Comparison of ENCODE assay signal across 15 mouse cellular contexts in the genomic region with DNA sequence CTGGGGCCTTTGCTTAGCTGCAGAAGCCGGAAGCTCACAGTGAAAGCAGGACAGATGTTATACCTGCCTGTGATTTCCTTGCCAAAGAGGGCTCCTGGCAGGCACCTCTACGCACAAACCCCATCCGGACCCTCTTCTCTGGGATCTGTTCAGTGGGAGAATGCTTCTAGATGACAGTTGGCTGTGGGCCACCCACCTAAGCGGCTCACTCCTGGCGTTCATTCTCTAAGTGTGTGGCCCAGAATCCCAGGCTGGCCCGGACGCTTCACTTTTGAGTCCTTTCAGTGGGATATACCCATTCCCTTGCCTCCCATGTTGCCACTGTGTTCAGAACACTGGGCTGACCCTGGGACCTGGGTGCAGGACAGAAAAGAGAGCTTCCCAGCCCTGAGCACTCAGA. TPM values are rescaled to one million over a fixed set of nuclear protein-coding genes. Genes with fewer than 3 reads are reported as not detected.
DNase-seq lines count a peak whose midpoint lies in the region; ATAC-seq and TF ChIP-seq lines count a peak whose summit lies in the region.
"Had no signal": no experiment of that assay in that cellular context is flagged by ENCODE, and none has a peak within 500 bp of the region (broad histone marks: within the 10 kb centered on the region; RNA-seq: fewer than 3 reads in every experiment).

No protein-coding gene starts in this region.

- no peaks in the 10 kb centered on the region for H3K9me3 ChIP-seq in hindbrain, embryonic 12.5 days (replicated peaks)
- H3K9me3 ChIP-seq in hindbrain, embryonic 16.5 days (ENCODE audit: control insufficient read depth, low read length): no peaks in the 10 kb centered on the region
- no peaks in the 10 kb centered on the region for H3K9me3 ChIP-seq in embryonic facial prominence, embryonic 10.5 days
- no peaks in the 10 kb centered on the region for H3K9me3 ChIP-seq in forebrain, embryonic 16.5 days (ENCODE audit: control insufficient read depth, low read length)
- H3K9me3 ChIP-seq in midbrain, embryonic 15.5 days: no peaks in the 10 kb centered on the region
- H3K9me3 ChIP-seq: intestine, embryonic 15.5 days; liver, embryonic 12.5 days; lung, embryonic 15.5 days had no signal

- no peak overlapping the region for H3K4me2 ChIP-seq in hindbrain, embryonic 12.5 days (replicated peaks)
- H3K4me2 ChIP-seq in hindbrain, embryonic 16.5 days (ENCODE audit: low read length): no peak overlapping the region
- no peak overlapping the region for H3K4me2 ChIP-seq in forebrain, embryonic 16.5 days (ENCODE audit: low read length)
- H3K4me2 ChIP-seq in midbrain, embryonic 15.5 days: no peak overlapping the region
- H3K4me2 ChIP-seq: intestine, embryonic 15.5 days; liver, embryonic 12.5 days; lung, embryonic 15.5 days had no signal

- no peak for TF ChIP-seq POLR2A in lung, adult 2 months (IDR thresholded peaks at IDR 0.05; ENCODE audit: borderline replicate concordance, extremely low read depth, low read depth, low read length)

- H3K36me3 ChIP-seq in hindbrain, embryonic 12.5 days: no peaks in the 10 kb centered on the region
- no peaks in the 10 kb centered on the region for H3K36me3 ChIP-seq in hindbrain, embryonic 16.5 days (ENCODE audit: control insufficient read depth, insufficient read depth, low read length)
- H3K36me3 ChIP-seq in embryonic facial prominence, embryonic 10.5 days (replicated peaks): no peaks in the 10 kb centered on the region
- H3K36me3 ChIP-seq in forebrain, embryonic 16.5 days (ENCODE audit: control insufficient read depth, insufficient read depth): no peaks in the 10 kb centered on the region
- no peaks in the 10 kb centered on the region for H3K36me3 ChIP-seq in midbrain, embryonic 15.5 days (replicated peaks)
- H3K36me3 ChIP-seq: intestine, embryonic 15.5 days; liver, embryonic 12.5 days; lung, embryonic 15.5 days had no signal

- H3K9ac ChIP-seq in hindbrain, embryonic 12.5 days: no peak overlapping the region
- no peak overlapping the region for H3K9ac ChIP-seq in hindbrain, embryonic 16.5 days (ENCODE audit: low read depth, low read length)
- no peak overlapping the region for H3K9ac ChIP-seq in forebrain, embryonic 16.5 days (replicated peaks; ENCODE audit: low read depth, low read length)
- no peak overlapping the region for H3K9ac ChIP-seq in midbrain, embryonic 15.5 days
- H3K9ac ChIP-seq: intestine, embryonic 15.5 days; liver, embryonic 12.5 days; lung, embryonic 15.5 days had no signal

- DNase-seq in embryonic facial prominence, embryonic 10.5 days (ENCODE audit: low spot score): no peak
- no peak for DNase-seq in lung, adult 2 months
- DNase-seq in layer of hippocampus, postnatal 14 days (ENCODE audit: low spot score in 2 of 2): no peak
- DNase-seq: adrenal gland, postnatal 10 days; B cell, adult 2 months; cerebellum, adult 11 months; gastrocnemius, postnatal 36 days; heart, postnatal 10 days had no signal

- 0 out of 2 replicates have a peak overlapping the region, but pooled peaks have one; percentile 35 for H3K27ac ChIP-seq in hindbrain, embryonic 12.5 days
- H3K27ac ChIP-seq in hindbrain, embryonic 16.5 days (ENCODE audit: low read depth, low read length): no peak overlapping the region
- peak overlapping the region; percentile 15; the same call in 1 of the 2 replicates for H3K27ac ChIP-seq in embryonic facial prominence, embryonic 10.5 days (replicated peaks)
- 0 out of 2 replicates have a peak overlapping the region, but pooled peaks have one; percentile 9 for H3K27ac ChIP-seq in forebrain, embryonic 16.5 days (ENCODE audit: low read length)
- H3K27ac ChIP-seq in midbrain, embryonic 15.5 days: peak overlapping the region; percentile 51
- H3K27ac ChIP-seq: intestine, embryonic 15.5 days; liver, embryonic 12.5 days; lung, embryonic 15.5 days had no signal

- no peak for ATAC-seq in hindbrain, embryonic 12.5 days (ENCODE audit: low FRiP score)
- ATAC-seq in hindbrain, embryonic 16.5 days: no peak
- ATAC-seq in forebrain, embryonic 16.5 days: no peak
- ATAC-seq in midbrain, embryonic 15.5 days (replicated peaks): no peak
- ATAC-seq: intestine, embryonic 15.5 days; liver, embryonic 12.5 days had no signal

- H3K4me1 ChIP-seq in hindbrain, embryonic 12.5 days: peaks cover 45% of the 10 kb centered on the region
- H3K4me1 ChIP-seq in hindbrain, embryonic 16.5 days (ENCODE audit: control insufficient read depth, insufficient read depth, low read depth, low read length): peaks cover 29% of the 10 kb centered on the region
- peaks cover 56% of the 10 kb centered on the region for H3K4me1 ChIP-seq in embryonic facial prominence, embryonic 10.5 days
- peaks cover 48% of the 10 kb centered on the region for H3K4me1 ChIP-seq in forebrain, embryonic 16.5 days (replicated peaks; ENCODE audit: control insufficient read depth, insufficient read depth, low read length)
- H3K4me1 ChIP-seq in midbrain, embryonic 15.5 days: peaks cover 46% of the 10 kb centered on the region
- H3K4me1 ChIP-seq in lung, adult 2 months (ENCODE audit: control insufficient read depth, insufficient read depth, low read length): no peaks in the 10 kb centered on the region

- no peak for TF ChIP-seq CTCF in lung, adult 2 months (IDR thresholded peaks at IDR 0.05; ENCODE audit: insufficient read depth, low read length)

- WGBS in hindbrain, embryonic 12.5 days: 64% methylated on average over 7 of the region's 7 CpGs
- 34% methylated on average over 7 of the region's 7 CpGs for WGBS in hindbrain, embryonic 16.5 days
- 63% methylated on average over 7 of the region's 7 CpGs for WGBS in embryonic facial prominence, embryonic 10.5 days
- 30% methylated on average over 7 of the region's 7 CpGs for WGBS in forebrain, embryonic 16.5 days
- WGBS in midbrain, embryonic 15.5 days: 48% methylated on average over 7 of the region's 7 CpGs
- 72% methylated on average over 7 of the region's 7 CpGs for WGBS in lung, adult 2 months

- H3K27me3 ChIP-seq in hindbrain, embryonic 12.5 days: peaks cover 23% of the 10 kb centered on the region
- no peaks in the 10 kb centered on the region; the same call in 1 of the 2 replicates for H3K27me3 ChIP-seq in hindbrain, embryonic 16.5 days (replicated peaks; ENCODE audit: control insufficient read depth, insufficient read depth, low read length)
- peaks cover 34% of the 10 kb centered on the region for H3K27me3 ChIP-seq in embryonic facial prominence, embryonic 10.5 days (replicated peaks; ENCODE audit: low read depth, poor library complexity, severe bottlenecking)
- H3K27me3 ChIP-seq in forebrain, embryonic 16.5 days (replicated peaks; ENCODE audit: control insufficient read depth, insufficient read depth, low read length): no peaks in the 10 kb centered on the region
- no peaks in the 10 kb centered on the region for H3K27me3 ChIP-seq in midbrain, embryonic 15.5 days (replicated peaks)
- H3K27me3 ChIP-seq: lung, embryonic 15.5 days had no signal

- H3K4me3 ChIP-seq in hindbrain, embryonic 12.5 days: no peak overlapping the region
- no peak overlapping the region for H3K4me3 ChIP-seq in hindbrain, embryonic 16.5 days (ENCODE audit: low read length)
- no peak overlapping the region for H3K4me3 ChIP-seq in embryonic facial prominence, embryonic 10.5 days
- H3K4me3 ChIP-seq in forebrain, embryonic 16.5 days (replicated peaks; ENCODE audit: low read length): no peak overlapping the region
- no peak overlapping the region for H3K4me3 ChIP-seq in midbrain, embryonic 15.5 days
- H3K4me3 ChIP-seq in lung, adult 2 months (replicated peaks; ENCODE audit: extremely low read depth, low read depth, low read length): no peak overlapping the region
- H3K4me3 ChIP-seq: intestine, embryonic 15.5 days; liver, embryonic 12.5 days; lung, embryonic 15.5 days had no signal

RNA-seq across cellular contexts. Expression of a gene that starts 23.3 kb away (rescaled TPM):
- polyA plus RNA-seq in hindbrain, embryonic 12.5 days (2016; fragmentation: Nextera tagmentation; extraction: Ambion mirVana): 14.8 and 17.6 TPM in 2 replicates
- polyA plus RNA-seq in hindbrain, embryonic 16.5 days (2015; fragmentation: Nextera tagmentation; extraction: Ambion mirVana): 11.6 and 16.4 TPM in 2 replicates
- polyA plus RNA-seq in embryonic facial prominence, embryonic 10.5 days (2016; fragmentation: Nextera tagmentation; extraction: Ambion mirVana): 33.6 and 47.2 TPM in 2 replicates
- 9.2 and 11.7 TPM in 2 replicates for polyA plus RNA-seq in forebrain, embryonic 16.5 days (2015; fragmentation: Nextera tagmentation; extraction: Ambion mirVana)
- 15.0 and 15.7 TPM in 2 replicates for polyA plus RNA-seq in midbrain, embryonic 15.5 days (2015; fragmentation: Nextera tagmentation; extraction: Ambion mirVana)
- polyA plus RNA-seq in lung, adult 2 months (2012; rRNA removed): 0.65 and 0.68 TPM in 2 replicates
- total RNA-seq in layer of hippocampus, postnatal 14 days (2021): 10 to 100 TPM in 1 of 2 experiments, 1 to 10 TPM in 1; 6.3 to 10.8 TPM

RNA-seq across cellular contexts. Expression of a gene that starts 31.8 kb away (rescaled TPM):
- polyA plus RNA-seq in hindbrain, embryonic 12.5 days (2016; fragmentation: Nextera tagmentation; extraction: Ambion mirVana): 1.0 and 1.5 TPM in 2 replicates
- 0.43 and 0.79 TPM in 2 replicates for polyA plus RNA-seq in hindbrain, embryonic 16.5 days (2015; fragmentation: Nextera tagmentation; extraction: Ambion mirVana)
- polyA plus RNA-seq in embryonic facial prominence, embryonic 10.5 days (2016; fragmentation: Nextera tagmentation; extraction: Ambion mirVana): 0.36 and 0.56 TPM in 2 replicates
- polyA plus RNA-seq in forebrain, embryonic 16.5 days (2015; fragmentation: Nextera tagmentation; extraction: Ambion mirVana): 0.51 and 0.79 TPM in 2 replicates
- 0.36 and 0.79 TPM in 2 replicates for polyA plus RNA-seq in midbrain, embryonic 15.5 days (2015; fragmentation: Nextera tagmentation; extraction: Ambion mirVana)
- 7.8 and 8.5 TPM in 2 replicates for polyA plus RNA-seq in lung, adult 2 months (2012; rRNA removed)
- total RNA-seq in layer of hippocampus, postnatal 14 days (2021): 1 to 10 TPM in 1 of 2 experiments, under 1 TPM in 1; 0.64 to 1.7 TPM
- total RNA-seq: gastrocnemius, postnatal 36 days; heart, postnatal 10 days had no signal
- polyA plus RNA-seq: liver, embryonic 12.5 days had no signal
